Mouse (Mus musculus) CH12.LX (cell line): ENCODE measurements around the gene Lhpp. TPM values are rescaled to one million over a fixed set of nuclear protein-coding genes. Genes with fewer than 3 reads are reported as not detected.

Experiments
- DNase-seq: peaks from one replicate; pipeline ENCODE4 v3.0.0-alpha.2; 2013; ENCODE audit errors: extremely low read depth
- H3K27ac ChIP-seq: 2 replicates; pipeline ENCODE4 v1.5.1; 2012; ENCODE audit warnings: low read depth, mild to moderate bottlenecking, control low read depth, moderate library complexity; ENCODE audit not compliant: insufficient read depth
- H3K27me3 ChIP-seq: replicated peaks from 2 replicates; pipeline ENCODE3; 2012; ENCODE audit warnings: inconsistent platforms
- H3K36me3 ChIP-seq, 2 experiments: replicated peaks in 1 of 2; 2 replicates each; pipeline versions ENCODE3 to v1.6.1; 2012; ENCODE audit warnings: inconsistent platforms in 1 of 2, low read length in 1 of 2, mild to moderate bottlenecking in 1 of 2, mixed read lengths in 1 of 2, moderate library complexity in 1 of 2; ENCODE audit not compliant: control insufficient read depth in 1 of 2, insufficient read depth in 1 of 2
- H3K4me1 ChIP-seq, 2 experiments: 2 replicates each; pipeline ENCODE4 v1.6.1; 2012; ENCODE audit warnings: inconsistent platforms in 1 of 2, moderate library complexity in 1 of 2; ENCODE audit not compliant: insufficient read depth in 2 of 2, control insufficient read depth in 1 of 2
- H3K4me2 ChIP-seq: 2 replicates; pipeline ENCODE4 v1.6.1; 2012; ENCODE audit warnings: low read depth, mild to moderate bottlenecking, control low read depth; ENCODE audit not compliant: poor library complexity, insufficient read depth, severe bottlenecking
- H3K4me3 ChIP-seq, 3 experiments: fragments of 150-350 bp in 1 of 3; sonication (generic) in 1 of 3; replicated peaks in 1 of 3; 2 replicates each; pipeline versions ENCODE3 to v1.5.1; 2011 to 2012; ENCODE audit warnings: low read depth in 2 of 3, low read length in 2 of 3, mild to moderate bottlenecking in 2 of 3, moderate library complexity in 2 of 3, control low read depth in 1 of 3, improper control_type of control experiment in 1 of 3, inconsistent platforms in 1 of 3, mixed read lengths in 1 of 3; ENCODE audit not compliant: poor library complexity in 1 of 3
- H3K79me2 ChIP-seq: replicated peaks from 2 replicates; pipeline ENCODE4 v1.6.1; 2012; ENCODE audit warnings: mild to moderate bottlenecking, moderate library complexity; ENCODE audit not compliant: control insufficient read depth, poor library complexity, insufficient read depth, severe bottlenecking; ENCODE audit errors: extremely low read depth
- H3K9ac ChIP-seq: 2 replicates; pipeline ENCODE4 v1.6.1; 2012; ENCODE audit warnings: low read depth, mild to moderate bottlenecking, control low read depth, moderate library complexity; ENCODE audit not compliant: insufficient read depth
- H3K9me3 ChIP-seq: replicated peaks from 2 replicates; pipeline ENCODE3; 2012; ENCODE audit warnings: low read length, inconsistent platforms, mixed read lengths
- BHLHE40 ChIP-seq: IDR thresholded peaks from 2 replicates; pipeline ENCODE4 v1.6.1; 2011; ENCODE audit warnings: mild to moderate bottlenecking, low read depth, low read length, improper control_type of control experiment
- CHD2 ChIP-seq: IDR thresholded peaks from 2 replicates; pipeline ENCODE4 v1.6.1; 2011; ENCODE audit warnings: low read length, improper control_type of control experiment
- ELF1 ChIP-seq: IDR thresholded peaks from 2 replicates; pipeline ENCODE4 v1.6.1; 2014; ENCODE audit warnings: low read depth, mild to moderate bottlenecking, inconsistent platforms, low read length, improper control_type of control experiment
- ETS1 ChIP-seq: conservative IDR thresholded peaks from 2 replicates; pipeline ENCODE4 v1.6.1; 2012; ENCODE audit warnings: low read depth, mild to moderate bottlenecking, inconsistent platforms, low read length, improper control_type of control experiment, moderate library complexity
- IRF4 ChIP-seq: IDR thresholded peaks from 2 replicates; pipeline ENCODE4 v1.6.1; 2014; ENCODE audit warnings: low read depth, mild to moderate bottlenecking, inconsistent platforms, low read length, improper control_type of control experiment
- JUND ChIP-seq: conservative IDR thresholded peaks from 2 replicates; pipeline ENCODE4 v1.6.1; 2011; ENCODE audit warnings: low read depth, low read length, improper control_type of control experiment
- MAFK ChIP-seq: IDR thresholded peaks from 2 replicates; pipeline ENCODE4 v1.6.1; 2011; ENCODE audit warnings: low read length, improper control_type of control experiment; ENCODE audit not compliant: insufficient replicate concordance
- MEF2A ChIP-seq: IDR thresholded peaks from 2 replicates; pipeline ENCODE4 v1.6.1; 2014; ENCODE audit warnings: low read depth, mild to moderate bottlenecking, inconsistent platforms, low read length, improper control_type of control experiment, borderline replicate concordance
- MXI1 ChIP-seq: IDR thresholded peaks from 2 replicates; pipeline ENCODE4 v1.6.1; 2011; ENCODE audit warnings: mild to moderate bottlenecking, low read depth, low read length, improper control_type of control experiment
- MYC ChIP-seq: IDR thresholded peaks from 2 replicates; pipeline ENCODE4 v1.6.1; 2011; ENCODE audit warnings: low read depth, mild to moderate bottlenecking, improper control_type of control experiment, low read length
- PAX5 ChIP-seq: IDR thresholded peaks from 2 replicates; pipeline ENCODE4 v1.6.1; 2012; ENCODE audit warnings: low read length, inconsistent platforms, mixed read lengths
- POLR2AphosphoS2 ChIP-seq: IDR thresholded peaks from 2 replicates; pipeline ENCODE4 v1.6.1; 2011; ENCODE audit warnings: low read depth, low read length, improper control_type of control experiment
- SIN3A ChIP-seq: IDR thresholded peaks from 2 replicates; pipeline ENCODE4 v1.6.1; 2012; ENCODE audit warnings: low read length, improper control_type of control experiment, inconsistent platforms
- SMC3 ChIP-seq: IDR thresholded peaks from 2 replicates; pipeline ENCODE4 v1.6.1; 2011; ENCODE audit warnings: low read depth, low read length, improper control_type of control experiment
- UBTF ChIP-seq: IDR thresholded peaks from 2 replicates; pipeline ENCODE4 v1.6.1; 2012; ENCODE audit warnings: low read depth, mild to moderate bottlenecking, inconsistent platforms, low read length, improper control_type of control experiment, moderate library complexity
- USF2 ChIP-seq: conservative IDR thresholded peaks from 2 replicates; pipeline ENCODE4 v1.6.1; 2011; ENCODE audit warnings: low read depth, low read length, improper control_type of control experiment
- ZC3H11A ChIP-seq: IDR thresholded peaks from 2 replicates; pipeline ENCODE4 v1.6.1; 2012; ENCODE audit warnings: low read depth, mild to moderate bottlenecking, inconsistent platforms, low read length, improper control_type of control experiment
- ZKSCAN1 ChIP-seq: IDR thresholded peaks from 2 replicates; pipeline ENCODE4 v1.6.1; 2012; ENCODE audit warnings: low read depth, inconsistent platforms, low read length, improper control_type of control experiment, borderline replicate concordance
- ZNF384 ChIP-seq: IDR thresholded peaks from 2 replicates; pipeline ENCODE4 v1.6.1; 2012; ENCODE audit warnings: low read depth, low read length, improper control_type of control experiment, inconsistent platforms
- dilution Hi-C: fragments of 300-500 bp; cut with MboI; formaldehyde crosslinking; loops from 2 replicates; pipeline ENCODE4 v1.14.3; 2020; ENCODE audit warnings: low sequenced_read_pairs; ENCODE audit not compliant: extremely low pct_unique_long_range_greater_than_20kb, extremely low pct_ligation_motif_present
- in situ Hi-C: fragments of 300-500 bp; cut with MboI; formaldehyde crosslinking; loops from 3 replicates; pipeline ENCODE4 v1.14.3; 2019; ENCODE audit warnings: low sequenced_read_pairs, low pct_ligation_motif_present, low pct_unique_long_range_greater_than_20kb, mixed read lengths
- polyA plus RNA-seq: library from polyadenylated mRNA; unstranded; fragments of >175 nt; gene quantifications from 2 replicates; pipeline ENCODE4 v1.2.1, GENCODE M21; 2012; ENCODE audit warnings: low read depth; ENCODE audit not compliant: insufficient read length
- total RNA-seq, 2 experiments: library from RNA; depleted of rRNA; stranded (reverse); fragments of 300-350 nt in 1 of 2; fragments of >200 nt in 1 of 2; gene quantifications; 2 replicates each; pipeline ENCODE4 v1.2.3; 2012 to 2014

Gene Lhpp
- total and polyA plus RNA-seq, 3 experiments = 7.8 to 15.4 (median 14.6) TPM

DNA sequence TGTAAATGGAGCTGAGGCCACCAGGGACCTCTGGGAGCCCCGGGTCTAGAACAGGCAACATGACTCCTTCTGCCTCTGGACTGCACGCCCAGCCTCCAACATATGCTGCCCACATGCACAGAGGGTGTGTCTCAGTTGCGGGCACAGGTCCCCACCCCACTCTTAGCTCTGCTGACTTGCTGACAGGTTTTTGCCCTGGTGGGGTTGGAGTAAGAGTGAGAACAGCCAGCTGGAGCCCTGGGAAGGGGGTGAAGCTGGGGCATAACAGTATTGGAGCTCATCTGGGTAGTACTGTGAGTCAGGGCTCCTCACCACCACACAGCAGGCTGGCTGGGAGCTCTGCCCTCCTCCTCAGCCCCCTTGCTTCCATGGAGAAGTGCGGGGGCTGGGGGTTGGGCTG lies 89.7 kb downstream of the Lhpp start:
- DNase-seq = peak; percentile 41
- Histone ChIP-seq H3K4me2 (no peak overlapping the region), H3K9ac (no peak overlapping the region), H3K36me3 (peaks cover 0 to under 1% of the 10 kb centered on the region in 2 experiments), H3K4me3 (no peak overlapping the region), H3K27me3 (no peaks in the 10 kb centered on the region), H3K79me2 (no peaks in the 10 kb centered on the region), H3K27ac (peak overlapping the region; percentile 7; the same call in 1 of the 2 replicates), H3K9me3 (no peaks in the 10 kb centered on the region), H3K4me1 (peaks cover 15 to 65% of the 10 kb centered on the region in 2 experiments)
- TF ChIP-seq ELF1 (no peak), SIN3A (0 out of 2 replicates have a peak, but pooled peaks have one; percentile 32), ETS1 (peak; percentile 35; the same call in 1 of the 2 replicates), BHLHE40 (0 out of 2 replicates have a peak, but pooled peaks have one; percentile 13), JUND (no peak), ZKSCAN1 (no peak), MEF2A (no peak)
- dilution Hi-C loops = no loop called here
- in situ Hi-C loops = no loop called here

DNA sequence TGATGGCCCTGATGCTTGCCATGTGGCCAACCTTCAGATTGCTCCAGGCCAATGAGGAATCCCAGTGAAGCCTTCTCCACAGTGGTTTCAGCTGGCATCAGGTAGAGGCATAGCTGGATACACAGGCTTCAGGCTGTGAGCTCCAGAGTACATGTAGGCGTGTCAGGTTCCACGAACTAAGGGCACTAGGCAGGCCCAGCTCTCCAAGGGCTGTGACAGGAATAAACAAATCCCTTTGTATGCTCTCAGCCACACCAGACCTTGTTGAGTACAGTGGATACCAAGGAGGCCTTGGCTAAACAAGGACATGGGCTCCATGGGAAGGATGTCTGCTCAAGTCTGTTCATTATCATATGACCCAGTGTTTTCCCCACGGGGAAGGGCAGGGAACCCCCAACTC lies 91.0 kb downstream of the Lhpp start:
- Histone ChIP-seq H3K36me3 (peaks cover 0 to 4% of the 10 kb centered on the region in 2 experiments), H3K79me2 (no peaks in the 10 kb centered on the region), H3K4me1 (peaks cover 15 to 70% of the 10 kb centered on the region in 2 experiments), H3K4me3 (no peak overlapping the region), H3K9me3 (no peaks in the 10 kb centered on the region), H3K9ac (no peak overlapping the region), H3K27me3 (no peaks in the 10 kb centered on the region), H3K27ac (no peak overlapping the region), H3K4me2 (no peak overlapping the region)
- dilution Hi-C loops = no loop called here
- no peak for TF ChIP-seq MXI1
- TF ChIP-seq MAFK = no peak
- TF ChIP-seq USF2 = no peak
- TF ChIP-seq JUND = no peak
- no peak for TF ChIP-seq CHD2
- no peak for TF ChIP-seq ZNF384
- no peak for TF ChIP-seq MEF2A
- no peak for TF ChIP-seq MYC
- no peak for TF ChIP-seq SMC3
- TF ChIP-seq POLR2AphosphoS2 = no peak
- no peak for TF ChIP-seq UBTF
- no peak for TF ChIP-seq PAX5
- TF ChIP-seq IRF4 = no peak
- TF ChIP-seq ZC3H11A = no peak
- TF ChIP-seq ETS1 = no peak
- in situ Hi-C loops = no loop called here
- no peak for DNase-seq
